Mouse (Mus musculus) lung, postnatal 10 days (tissue): Measurements from ENCODE around the gene Fggy.

Experiments used
- DNase-seq: peaks from one replicate; pipeline ENCODE4 v3.0.0; 2021

Fggy gene

GRCm38 (mm10) chr4:95666284-95666889, 109.1 kb downstream of the Fggy start:
- no peak for DNase-seq

- no peak for DNase-seq
Measured at GRCm38 (mm10) chr4:95666896-95667295, 109.6 kb downstream of the Fggy start.

GRCm38 (mm10) chr4:95667595-95667994, 110.3 kb downstream of the Fggy start:
- no peak for DNase-seq

- no peak for DNase-seq
Measured at GRCm38 (mm10) chr4:95668543-95668942, 111.2 kb downstream of the Fggy start.

- DNase-seq = no peak
Measured at GRCm38 (mm10) chr4:95669336-95669735, 112.0 kb downstream of the Fggy start.

GRCm38 (mm10) chr4:95670559-95670958, 113.3 kb downstream of the Fggy start:
- no peak for DNase-seq

GRCm38 (mm10) chr4:95672039-95672438, 114.7 kb downstream of the Fggy start:
- no peak for DNase-seq

- DNase-seq = no peak
Measured at GRCm38 (mm10) chr4:95676390-95676789, 119.1 kb downstream of the Fggy start.

GRCm38 (mm10) chr4:95680756-95681449, 123.6 kb downstream of the Fggy start:
- DNase-seq = no peak

- no peak for DNase-seq
Measured at GRCm38 (mm10) chr4:95684522-95685080, 127.3 kb downstream of the Fggy start.

- DNase-seq = no peak
Measured at GRCm38 (mm10) chr4:95686775-95687174, 129.5 kb downstream of the Fggy start.

- DNase-seq = no peak
Measured at GRCm38 (mm10) chr4:95687350-95687749, 130.0 kb downstream of the Fggy start.

GRCm38 (mm10) chr4:95688159-95688558, 130.9 kb downstream of the Fggy start:
- DNase-seq = no peak

- no peak for DNase-seq
Measured at GRCm38 (mm10) chr4:95700366-95700765, 143.1 kb downstream of the Fggy start.

GRCm38 (mm10) chr4:95707941-95708897, 150.9 kb downstream of the Fggy start:
- DNase-seq = no peak

GRCm38 (mm10) chr4:95709750-95710149, 152.4 kb downstream of the Fggy start:
- no peak for DNase-seq

- DNase-seq = no peak
Measured at GRCm38 (mm10) chr4:95712802-95713201, 155.5 kb downstream of the Fggy start.

- DNase-seq = no peak
Measured at GRCm38 (mm10) chr4:95713271-95713670, 156.0 kb downstream of the Fggy start.

- no peak for DNase-seq
Measured at GRCm38 (mm10) chr4:95716137-95716536, 158.8 kb downstream of the Fggy start.

- no peak for DNase-seq
Measured at GRCm38 (mm10) chr4:95723615-95724014, 166.3 kb downstream of the Fggy start.

GRCm38 (mm10) chr4:95726361-95726760, 169.1 kb downstream of the Fggy start:
- DNase-seq = no peak

- no peak for DNase-seq
Measured at GRCm38 (mm10) chr4:95729142-95729826, 172.0 kb downstream of the Fggy start.

GRCm38 (mm10) chr4:95731110-95731509, 173.8 kb downstream of the Fggy start:
- DNase-seq = no peak
